Mouse (Mus musculus) myocyte (in vitro differentiated cells): Measurements from ENCODE around the gene Trem1. TPM values are rescaled to one million over a fixed set of nuclear protein-coding genes. Genes with fewer than 3 reads are reported as not detected.

Experiments
- H3K27me3 ChIP-seq: one replicate; pipeline ENCODE4 v1.6.1; 2011; ENCODE audit not compliant: control insufficient read depth, insufficient read depth, insufficient read length
- H3K36me3 ChIP-seq: one replicate; pipeline ENCODE4 v1.6.1; 2011; ENCODE audit not compliant: control insufficient read depth, insufficient read depth
- H3K4me2 ChIP-seq: one replicate; pipeline ENCODE4 v1.6.1; 2011; ENCODE audit warnings: low read depth, control low read depth
- H3K4me3 ChIP-seq: one replicate; pipeline ENCODE4 v1.5.1; 2011; ENCODE audit warnings: mild to moderate bottlenecking, control low read depth, moderate library complexity
- H3K79me2 ChIP-seq: one replicate; pipeline ENCODE4 v1.6.1; 2011; ENCODE audit not compliant: control insufficient read depth, insufficient read depth
- H3ac ChIP-seq: one replicate; pipeline ENCODE4 v1.6.1; 2011; ENCODE audit not compliant: control insufficient read depth, insufficient read length
- CEBPB ChIP-seq: IDR thresholded peaks from 2 replicates; pipeline ENCODE4 v1.6.1; 2011; ENCODE audit warnings: mild to moderate bottlenecking, moderate library complexity; ENCODE audit not compliant: poor library complexity, insufficient read depth, severe bottlenecking
- E2F4 ChIP-seq: IDR thresholded peaks from one replicate; pipeline ENCODE4 v1.6.1; 2011; ENCODE audit warnings: mild to moderate bottlenecking, control low read depth, moderate library complexity; ENCODE audit not compliant: insufficient read depth
- MAX ChIP-seq: IDR thresholded peaks from one replicate; pipeline ENCODE4 v1.6.1; 2011; ENCODE audit warnings: low read depth, mild to moderate bottlenecking, control low read depth
- MYOD1 ChIP-seq, 3 experiments: IDR thresholded peaks; one replicate each; pipeline ENCODE4 v1.6.1; 2011; ENCODE audit warnings: control low read depth in 2 of 3, low read depth in 2 of 3, mild to moderate bottlenecking in 2 of 3, moderate library complexity in 1 of 3; ENCODE audit not compliant: insufficient read length in 2 of 3, control insufficient read depth in 1 of 3
- MYOG ChIP-seq, 3 experiments: IDR thresholded peaks; one replicate each; pipeline ENCODE4 v1.6.1; 2011; ENCODE audit warnings: control low read depth in 2 of 3, low read depth in 2 of 3, mild to moderate bottlenecking in 2 of 3; ENCODE audit not compliant: insufficient read length in 2 of 3, control insufficient read depth in 1 of 3, insufficient read depth in 1 of 3
- POLR2A ChIP-seq: IDR thresholded peaks from one replicate; pipeline ENCODE4 v1.6.1; 2011; ENCODE audit warnings: low read depth, mild to moderate bottlenecking, control low read depth, moderate library complexity; ENCODE audit not compliant: insufficient read length
- POLR2AphosphoS2 ChIP-seq: IDR thresholded peaks from one replicate; pipeline ENCODE4 v1.6.1; 2011; ENCODE audit warnings: low read depth, control low read depth; ENCODE audit not compliant: insufficient read length
- REST ChIP-seq: IDR thresholded peaks from one replicate; pipeline ENCODE4 v1.6.1; 2011; ENCODE audit warnings: mild to moderate bottlenecking, control low read depth, moderate library complexity; ENCODE audit not compliant: insufficient read depth, insufficient read length
- SRF ChIP-seq: IDR thresholded peaks from one replicate; pipeline ENCODE4 v1.6.1; 2011; ENCODE audit warnings: low read depth; ENCODE audit not compliant: control insufficient read depth, insufficient read length
- TCF12 ChIP-seq: IDR thresholded peaks from one replicate; pipeline ENCODE4 v1.6.1; 2011; ENCODE audit warnings: mild to moderate bottlenecking, control low read depth; ENCODE audit not compliant: poor library complexity, insufficient read depth, severe bottlenecking
- TCF3 ChIP-seq: IDR thresholded peaks from one replicate; pipeline ENCODE4 v1.6.1; 2011; ENCODE audit warnings: low read depth, control low read depth; ENCODE audit not compliant: insufficient read length
- USF1 ChIP-seq: IDR thresholded peaks from one replicate; pipeline ENCODE4 v1.6.1; 2011; ENCODE audit warnings: low read depth, mild to moderate bottlenecking, control low read depth, moderate library complexity
- polyA plus RNA-seq: library from polyadenylated mRNA; unstranded; fragments of >200 nt; fragmentation: generic; extraction: Trizol; gene quantifications from one replicate; pipeline ENCODE4 v1.2.1, GENCODE M21; 2012; ENCODE audit warnings: missing spikeins

Gene Trem1
- polyA plus RNA-seq, 1 experiment, result not detected

DNA sequence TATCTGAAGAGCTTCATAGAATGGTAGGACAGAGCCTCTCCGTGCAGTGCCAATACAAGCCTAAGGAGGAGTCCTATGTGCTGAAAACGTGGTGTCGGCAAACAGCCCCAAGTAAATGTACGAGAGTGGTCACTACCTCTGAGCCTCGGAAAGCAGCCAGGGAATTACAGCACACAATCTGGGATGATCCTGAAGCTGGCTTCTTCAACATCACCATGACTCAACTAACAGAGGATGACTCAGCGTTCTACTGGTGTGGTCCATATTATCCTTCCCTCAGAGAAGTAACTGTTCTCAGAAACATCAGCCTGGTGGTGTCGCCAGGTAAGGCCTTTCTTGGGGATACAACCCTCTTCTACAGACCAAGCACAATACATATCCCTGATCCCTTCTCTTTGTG is 32.1 kb downstream of the Trem1 start:
- H3K79me2 ChIP-seq, result no peaks in the 10 kb centered on the region
- H3K27me3 ChIP-seq, result no peaks in the 10 kb centered on the region
- H3K36me3 ChIP-seq, result no peaks in the 10 kb centered on the region
- H3K4me3 ChIP-seq, result no peak overlapping the region
- H3ac ChIP-seq, result no peak overlapping the region
- no peak overlapping the region for H3K4me2 ChIP-seq
- TF ChIP-seq E2F4 (no peak), MAX (no peak)

DNA sequence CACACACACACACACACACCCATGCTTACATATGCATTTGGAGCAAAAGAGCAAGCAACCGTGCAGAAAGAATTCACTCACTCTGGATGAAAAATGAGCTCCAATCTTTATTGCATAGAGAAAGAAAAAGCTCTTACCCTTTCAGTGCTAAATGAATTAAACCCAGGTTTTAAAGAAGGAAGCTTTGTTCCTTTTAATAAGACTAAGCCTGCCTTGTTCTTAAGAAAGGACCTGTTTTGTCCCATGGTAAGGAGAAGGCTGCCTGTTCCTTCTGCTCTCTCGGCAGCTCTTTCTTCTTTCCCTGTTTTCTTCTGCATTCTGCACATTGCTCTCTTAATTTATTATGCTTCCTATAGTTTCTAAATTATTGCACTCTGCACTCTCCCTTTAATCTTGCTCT is 33.6 kb downstream of the Trem1 start:
- no peak for TF ChIP-seq USF1
- no peaks in the 10 kb centered on the region for H3K27me3 ChIP-seq
- no peaks in the 10 kb centered on the region for H3K79me2 ChIP-seq
- no peaks in the 10 kb centered on the region for H3K36me3 ChIP-seq
- H3K4me3 ChIP-seq, result no peak overlapping the region
- no peak overlapping the region for H3ac ChIP-seq
- no peak overlapping the region for H3K4me2 ChIP-seq

DNA sequence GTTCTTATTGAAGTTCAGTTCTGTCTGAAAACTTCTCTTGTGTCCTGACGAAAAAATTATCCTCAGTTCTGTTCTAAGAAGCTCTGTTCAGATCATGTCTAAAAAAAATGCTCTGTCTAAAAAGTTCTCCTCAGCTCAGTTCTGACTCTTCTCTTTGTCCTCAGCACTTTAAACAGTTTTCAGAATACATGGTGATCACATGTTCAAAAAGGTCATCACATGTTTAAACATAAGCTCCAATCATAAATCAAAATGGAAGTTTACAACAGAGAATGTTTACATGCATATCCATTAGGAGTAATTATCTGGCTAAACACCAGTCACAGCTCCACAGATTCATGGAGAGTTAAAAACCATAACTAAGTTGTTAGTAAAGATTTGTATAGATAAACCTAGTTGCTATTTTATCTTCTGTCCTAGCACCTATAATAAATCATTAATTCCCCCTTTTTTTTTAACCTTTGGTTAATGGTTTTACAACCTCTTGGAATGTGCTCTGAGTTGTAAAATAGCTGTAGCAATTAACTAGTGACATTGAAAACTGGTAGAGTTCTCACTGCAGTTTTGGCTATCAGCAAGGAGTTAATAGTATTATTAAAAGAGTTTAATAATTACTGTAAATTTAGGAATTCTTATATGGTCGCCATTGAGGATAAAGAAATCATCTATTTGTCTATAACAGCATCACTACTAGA is 34.2 kb downstream of the Trem1 start:
- Histone ChIP-seq H3K27me3 (no peaks in the 10 kb centered on the region), H3K79me2 (no peaks in the 10 kb centered on the region)
- TF ChIP-seq REST (no peak), SRF (no peak), POLR2A (no peak), MAX (no peak), E2F4 (no peak), POLR2AphosphoS2 (no peak), TCF12 (no peak), MYOD1 (IDR thresholded peaks at IDR 0.05; ENCODE audit: control insufficient read depth in 1 of 3, insufficient read length in 2 of 3, low read depth in 2 of 3) (no peak)

GRCm38 (mm10) chr17:48267591-48267990 is 35.0 kb downstream of the Trem1 start:
- H3K4me2 ChIP-seq, result no peak overlapping the region
- no peak overlapping the region for H3ac ChIP-seq
- H3K79me2 ChIP-seq, result no peaks in the 10 kb centered on the region
- no peaks in the 10 kb centered on the region for H3K36me3 ChIP-seq
- H3K27me3 ChIP-seq, result no peaks in the 10 kb centered on the region
- no peak overlapping the region for H3K4me3 ChIP-seq
- no peak for TF ChIP-seq POLR2AphosphoS2
- no peak for TF ChIP-seq MYOD1 (IDR thresholded peaks at IDR 0.05; ENCODE audit: control insufficient read depth in 1 of 3, insufficient read length in 2 of 3, low read depth in 2 of 3)
- TF ChIP-seq POLR2A, result no peak
- TF ChIP-seq TCF3, result no peak

More for the DNA sequence above, 34.2 kb downstream of the Trem1 start:
- Histone ChIP-seq H3ac (no peak overlapping the region), H3K4me2 (no peak overlapping the region), H3K36me3 (no peaks in the 10 kb centered on the region), H3K4me3 (no peak overlapping the region)

- H3K79me2 ChIP-seq, result no peaks in the 10 kb centered on the region
- H3K27me3 ChIP-seq, result no peaks in the 10 kb centered on the region
- H3K4me2 ChIP-seq, result no peak overlapping the region
- no peaks in the 10 kb centered on the region for H3K36me3 ChIP-seq
- H3K4me3 ChIP-seq, result no peak overlapping the region
- TF ChIP-seq POLR2A (no peak), E2F4 (no peak), TCF3 (no peak), USF1 (no peak), POLR2AphosphoS2 (no peak), TCF12 (no peak), MAX (no peak), MYOG (IDR thresholded peaks at IDR 0.05; ENCODE audit: control insufficient read depth in 1 of 3, insufficient read depth in 1 of 3, insufficient read length in 2 of 3, low read depth in 2 of 3) (no peak), SRF (no peak), CEBPB (no peak), REST (no peak), MYOD1 (IDR thresholded peaks at IDR 0.05; ENCODE audit: control insufficient read depth in 1 of 3, insufficient read length in 2 of 3, low read depth in 2 of 3) (no peak)
- no peak overlapping the region for H3ac ChIP-seq
These were observed 35.7 kb downstream of the Trem1 start for GRCm38 (mm10) chr17:48268276-48268675.

DNA sequence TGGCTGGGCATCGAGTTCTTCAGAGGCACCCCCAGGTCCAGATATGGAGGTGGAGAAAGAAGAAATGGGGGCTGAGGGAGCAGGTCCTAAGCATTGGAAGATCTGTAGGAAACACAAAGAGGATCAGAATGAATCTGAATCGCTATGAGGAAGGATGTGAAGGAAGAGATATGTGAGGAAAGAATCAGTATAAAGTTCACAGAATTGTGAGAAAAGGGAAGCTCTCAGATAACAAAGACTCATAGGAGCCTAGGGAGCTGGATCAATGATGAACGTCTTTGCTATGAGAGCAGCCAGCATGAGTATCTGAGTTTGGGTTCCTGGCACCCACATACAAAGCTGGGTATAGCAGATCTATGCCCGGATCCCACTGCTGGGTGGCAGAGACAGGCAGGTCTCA is 37.3 kb downstream of the Trem1 start:
- Histone ChIP-seq H3K36me3 (no peaks in the 10 kb centered on the region), H3ac (no peak overlapping the region), H3K4me3 (no peak overlapping the region), H3K79me2 (no peaks in the 10 kb centered on the region), H3K4me2 (no peak overlapping the region), H3K27me3 (no peaks in the 10 kb centered on the region)
- no peak for TF ChIP-seq POLR2AphosphoS2
- TF ChIP-seq E2F4, result no peak
- no peak for TF ChIP-seq MYOG (IDR thresholded peaks at IDR 0.05; ENCODE audit: control insufficient read depth in 1 of 3, insufficient read depth in 1 of 3, insufficient read length in 2 of 3, low read depth in 2 of 3)
- TF ChIP-seq USF1, result no peak
- TF ChIP-seq POLR2A, result no peak
- TF ChIP-seq REST, result no peak
- TF ChIP-seq SRF, result no peak
- no peak for TF ChIP-seq TCF3
- TF ChIP-seq CEBPB, result no peak
- TF ChIP-seq MAX, result no peak
- no peak for TF ChIP-seq TCF12
- TF ChIP-seq MYOD1 (IDR thresholded peaks at IDR 0.05; ENCODE audit: control insufficient read depth in 1 of 3, insufficient read length in 2 of 3, low read depth in 2 of 3), result no peak
